Mouse (Mus musculus): ENCODE data around the gene Prune2. TPM values are rescaled to one million over a fixed set of nuclear protein-coding genes. Genes with fewer than 3 reads are reported as not detected.

Gene Prune2
- total RNA-seq, 1 experiment = 42.0 TPM

DNA sequence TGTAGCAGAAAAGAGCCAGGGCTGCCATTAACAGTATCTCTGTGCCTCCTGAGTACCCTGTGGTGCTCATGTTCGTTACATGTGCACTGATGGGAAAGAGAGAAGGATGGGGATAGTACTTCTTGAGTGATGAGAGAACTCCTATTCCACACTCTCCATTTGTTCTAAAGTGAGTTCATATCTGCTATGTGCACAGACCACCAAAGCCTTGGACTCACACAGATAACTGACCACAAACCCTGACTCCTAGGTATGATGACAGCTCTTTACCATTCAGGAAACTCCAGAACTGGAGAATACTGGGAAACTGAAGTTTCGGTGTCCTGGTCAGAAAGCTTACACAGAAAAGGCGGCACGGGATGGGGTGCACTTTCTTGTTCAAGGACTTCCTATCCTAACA lies 25.8 kb downstream of the Prune2 start:
- in situ Hi-C loops (cut with MboI; ENCODE audit: low sequenced_read_pairs in 2 of 2, unreplicated experiment in 2 of 2) = no loop called here
- H3K4me3 ChIP-seq (ENCODE audit: insufficient read depth in 1 of 2, low read depth in 1 of 2, low read length in 2 of 2, poor library complexity in 1 of 2, severe bottlenecking in 1 of 2) = no peak overlapping the region
- no peak for DNase-seq (ENCODE audit: low read depth, low spot score)
- TF ChIP-seq ZC3H11A (IDR thresholded peaks at IDR 0.05; ENCODE audit: borderline replicate concordance, low read depth, low read length) (no peak), ZNF384 (IDR thresholded peaks at IDR 0.05; ENCODE audit: low read depth, low read length) (no peak), CHD2 (IDR thresholded peaks at IDR 0.05; ENCODE audit: low read depth, low read length) (no peak), MAFK (IDR thresholded peaks at IDR 0.05; ENCODE audit: insufficient read depth, low read depth, low read length) (no peak), HCFC1 (IDR thresholded peaks at IDR 0.05; ENCODE audit: borderline replicate concordance, insufficient read depth, low read length) (no peak)
- no peaks in the 10 kb centered on the region for H3K9me3 ChIP-seq (ENCODE audit: control insufficient read depth, insufficient read depth, low read depth, low read length)
- no peaks in the 10 kb centered on the region for H3K36me3 ChIP-seq (ENCODE audit: control insufficient read depth, insufficient read depth, low read length, poor library complexity, severe bottlenecking)
- H3K9ac ChIP-seq (ENCODE audit: insufficient read depth, low read depth, low read length, poor library complexity, severe bottlenecking) = no peak overlapping the region
- no peaks in the 10 kb centered on the region for H3K4me1 ChIP-seq (ENCODE audit: control insufficient read depth in 2 of 2, insufficient read depth in 2 of 2, low read length in 2 of 2, poor library complexity in 1 of 2)
- H3K27ac ChIP-seq (ENCODE audit: insufficient read depth, low read depth, low read length, poor library complexity, severe bottlenecking) = no peak overlapping the region

DNA sequence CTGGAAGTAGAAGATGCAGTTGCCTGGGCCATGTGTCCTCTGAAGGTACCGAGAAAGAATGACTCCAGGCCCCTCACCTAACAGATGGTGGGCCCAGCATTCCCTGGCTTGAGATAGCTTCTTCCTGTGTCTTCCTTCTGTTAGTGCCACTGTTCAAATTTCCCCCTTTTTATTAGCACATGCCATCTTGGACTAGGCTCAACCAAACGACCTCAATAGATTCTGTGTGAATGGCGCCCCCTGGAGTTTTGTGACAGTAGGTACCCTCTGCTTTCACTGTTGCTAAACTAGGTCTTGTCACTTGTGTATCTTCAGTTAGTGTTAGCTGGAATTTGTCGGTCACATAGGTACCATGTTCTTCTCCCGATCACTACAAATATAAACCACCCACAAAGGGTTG lies 29.0 kb downstream of the Prune2 start:
- in situ Hi-C loops (cut with MboI; ENCODE audit: low sequenced_read_pairs in 2 of 2, unreplicated experiment in 2 of 2) = no loop called here

DNA sequence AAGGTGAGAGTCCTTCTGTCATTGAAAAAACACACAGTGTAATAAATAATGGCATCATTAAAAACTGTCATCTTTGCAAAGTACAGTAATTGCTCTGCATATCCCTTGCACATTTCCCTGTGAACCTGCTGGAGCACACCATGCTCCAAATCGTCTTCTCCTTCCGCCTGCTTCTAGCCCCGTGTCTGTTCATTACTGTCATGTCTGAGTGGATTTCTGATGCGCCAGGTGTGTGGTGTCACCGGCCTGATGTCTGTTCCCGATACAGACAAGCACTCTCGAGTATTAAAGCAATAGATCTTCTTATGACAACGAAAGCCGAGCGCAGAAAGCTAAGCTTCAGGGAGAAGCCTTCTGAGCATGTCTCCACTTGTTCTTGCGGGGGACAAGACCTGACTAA lies 32.1 kb downstream of the Prune2 start:
- no peak for DNase-seq (ENCODE audit: low read depth, low spot score)
- TF ChIP-seq HCFC1 (IDR thresholded peaks at IDR 0.05; ENCODE audit: borderline replicate concordance, insufficient read depth, low read length) (no peak), MAFK (IDR thresholded peaks at IDR 0.05; ENCODE audit: insufficient read depth, low read depth, low read length) (no peak), CHD2 (IDR thresholded peaks at IDR 0.05; ENCODE audit: low read depth, low read length) (no peak), ZNF384 (IDR thresholded peaks at IDR 0.05; ENCODE audit: low read depth, low read length) (no peak), ZC3H11A (IDR thresholded peaks at IDR 0.05; ENCODE audit: borderline replicate concordance, low read depth, low read length) (no peak)
- in situ Hi-C loops (cut with MboI; ENCODE audit: low sequenced_read_pairs in 2 of 2, unreplicated experiment in 2 of 2) = no loop called here
- Histone ChIP-seq H3K9ac (ENCODE audit: insufficient read depth, low read depth, low read length, poor library complexity, severe bottlenecking) (no peak overlapping the region), H3K4me3 (ENCODE audit: insufficient read depth in 1 of 2, low read depth in 1 of 2, low read length in 2 of 2, poor library complexity in 1 of 2, severe bottlenecking in 1 of 2) (no peak overlapping the region), H3K36me3 (ENCODE audit: control insufficient read depth, insufficient read depth, low read length, poor library complexity, severe bottlenecking) (no peaks in the 10 kb centered on the region), H3K4me1 (ENCODE audit: control insufficient read depth in 2 of 2, insufficient read depth in 2 of 2, low read length in 2 of 2, poor library complexity in 1 of 2) (no peaks in the 10 kb centered on the region), H3K9me3 (ENCODE audit: control insufficient read depth, insufficient read depth, low read depth, low read length) (no peaks in the 10 kb centered on the region), H3K27ac (ENCODE audit: insufficient read depth, low read depth, low read length, poor library complexity, severe bottlenecking) (no peak overlapping the region)

More for the DNA sequence above, 29.0 kb downstream of the Prune2 start:
- TF ChIP-seq HCFC1 (IDR thresholded peaks at IDR 0.05; ENCODE audit: borderline replicate concordance, insufficient read depth, low read length) (no peak), CHD2 (IDR thresholded peaks at IDR 0.05; ENCODE audit: low read depth, low read length) (no peak), ZC3H11A (IDR thresholded peaks at IDR 0.05; ENCODE audit: borderline replicate concordance, low read depth, low read length) (no peak), MAFK (IDR thresholded peaks at IDR 0.05; ENCODE audit: insufficient read depth, low read depth, low read length) (no peak), ZNF384 (IDR thresholded peaks at IDR 0.05; ENCODE audit: low read depth, low read length) (no peak)
- no peaks in the 10 kb centered on the region for H3K9me3 ChIP-seq (ENCODE audit: control insufficient read depth, insufficient read depth, low read depth, low read length)
- H3K27ac ChIP-seq (ENCODE audit: insufficient read depth, low read depth, low read length, poor library complexity, severe bottlenecking) = no peak overlapping the region
- no peak overlapping the region for H3K4me3 ChIP-seq (ENCODE audit: insufficient read depth in 1 of 2, low read depth in 1 of 2, low read length in 2 of 2, poor library complexity in 1 of 2, severe bottlenecking in 1 of 2)
- DNase-seq (ENCODE audit: low read depth, low spot score) = peak; percentile 68
- H3K9ac ChIP-seq (ENCODE audit: insufficient read depth, low read depth, low read length, poor library complexity, severe bottlenecking) = no peak overlapping the region
- H3K36me3 ChIP-seq (ENCODE audit: control insufficient read depth, insufficient read depth, low read length, poor library complexity, severe bottlenecking) = no peaks in the 10 kb centered on the region
- H3K4me1 ChIP-seq (ENCODE audit: control insufficient read depth in 2 of 2, insufficient read depth in 2 of 2, low read length in 2 of 2, poor library complexity in 1 of 2) = no peaks in the 10 kb centered on the region

DNA sequence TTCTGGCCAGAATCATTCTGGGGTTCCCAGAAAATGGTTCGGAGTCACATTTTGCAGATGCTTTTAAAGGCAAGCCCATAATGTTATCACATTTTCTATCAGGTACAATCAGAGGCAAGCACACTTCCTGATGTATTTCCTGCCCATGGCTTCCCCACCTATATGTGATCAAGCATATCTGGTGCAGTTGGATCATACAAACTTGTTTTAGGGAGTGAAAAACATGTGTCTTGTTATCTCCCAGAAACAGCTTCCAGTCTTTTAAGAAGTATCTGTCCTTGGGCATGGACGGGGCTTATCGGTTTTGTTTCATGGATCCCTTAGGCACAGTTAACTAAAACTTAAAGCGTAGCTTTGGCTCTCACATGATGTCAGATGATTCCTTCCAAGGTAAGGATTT lies 36.2 kb downstream of the Prune2 start:
- Histone ChIP-seq H3K9me3 (ENCODE audit: control insufficient read depth, insufficient read depth, low read depth, low read length) (no peaks in the 10 kb centered on the region), H3K9ac (ENCODE audit: insufficient read depth, low read depth, low read length, poor library complexity, severe bottlenecking) (no peak overlapping the region), H3K4me1 (ENCODE audit: control insufficient read depth in 2 of 2, insufficient read depth in 2 of 2, low read length in 2 of 2, poor library complexity in 1 of 2) (no peaks in the 10 kb centered on the region), H3K4me3 (ENCODE audit: insufficient read depth in 1 of 2, low read depth in 1 of 2, low read length in 2 of 2, poor library complexity in 1 of 2, severe bottlenecking in 1 of 2) (no peak overlapping the region), H3K36me3 (ENCODE audit: control insufficient read depth, insufficient read depth, low read length, poor library complexity, severe bottlenecking) (no peaks in the 10 kb centered on the region), H3K27ac (ENCODE audit: insufficient read depth, low read depth, low read length, poor library complexity, severe bottlenecking) (no peak overlapping the region)
- in situ Hi-C loops (cut with MboI; ENCODE audit: low sequenced_read_pairs in 2 of 2, unreplicated experiment in 2 of 2) = no loop called here
- DNase-seq (ENCODE audit: low read depth, low spot score) = no peak
- no peak for TF ChIP-seq ZC3H11A (IDR thresholded peaks at IDR 0.05; ENCODE audit: borderline replicate concordance, low read depth, low read length)

DNA sequence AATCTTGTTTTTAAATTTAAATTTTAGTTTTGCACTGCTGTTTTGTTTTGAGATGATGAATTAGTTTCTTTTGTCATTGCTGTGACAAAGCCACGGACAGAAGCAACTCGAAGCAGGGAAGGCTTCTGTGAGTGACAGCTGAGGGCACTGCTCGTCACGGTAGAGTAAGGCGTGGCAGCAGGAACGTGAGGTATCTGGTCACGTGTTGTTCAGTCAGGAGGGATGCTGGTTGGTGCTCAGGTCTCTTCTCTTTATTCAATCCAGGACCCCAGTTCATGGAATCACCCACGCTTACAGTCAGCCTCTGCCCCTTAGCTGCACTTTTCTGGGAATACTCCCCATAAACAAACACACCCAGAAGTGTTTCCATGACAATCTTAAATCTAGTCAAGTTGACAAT lies 38.3 kb downstream of the Prune2 start:
- DNase-seq (ENCODE audit: low read depth, low spot score) = no peak
- H3K36me3 ChIP-seq (ENCODE audit: control insufficient read depth, insufficient read depth, low read length, poor library complexity, severe bottlenecking) = no peaks in the 10 kb centered on the region
- no peak overlapping the region for H3K27ac ChIP-seq (ENCODE audit: insufficient read depth, low read depth, low read length, poor library complexity, severe bottlenecking)
- no peak overlapping the region for H3K9ac ChIP-seq (ENCODE audit: insufficient read depth, low read depth, low read length, poor library complexity, severe bottlenecking)
- no peaks in the 10 kb centered on the region for H3K4me1 ChIP-seq (ENCODE audit: control insufficient read depth in 2 of 2, insufficient read depth in 2 of 2, low read length in 2 of 2, poor library complexity in 1 of 2)
- in situ Hi-C loops (cut with MboI; ENCODE audit: low sequenced_read_pairs in 2 of 2, unreplicated experiment in 2 of 2) = no loop called here
- no peaks in the 10 kb centered on the region for H3K9me3 ChIP-seq (ENCODE audit: control insufficient read depth, insufficient read depth, low read depth, low read length)
- TF ChIP-seq ZNF384 (IDR thresholded peaks at IDR 0.05; ENCODE audit: low read depth, low read length) (no peak), CHD2 (IDR thresholded peaks at IDR 0.05; ENCODE audit: low read depth, low read length) (no peak), ZC3H11A (IDR thresholded peaks at IDR 0.05; ENCODE audit: borderline replicate concordance, low read depth, low read length) (no peak), HCFC1 (IDR thresholded peaks at IDR 0.05; ENCODE audit: borderline replicate concordance, insufficient read depth, low read length) (no peak), MAFK (IDR thresholded peaks at IDR 0.05; ENCODE audit: insufficient read depth, low read depth, low read length) (no peak)
- H3K4me3 ChIP-seq (ENCODE audit: insufficient read depth in 1 of 2, low read depth in 1 of 2, low read length in 2 of 2, poor library complexity in 1 of 2, severe bottlenecking in 1 of 2) = no peak overlapping the region

Measured in ES-E14 (cell line).